Mouse (Mus musculus): ENCODE data around the gene Tln2. TPM values are rescaled to one million over a fixed set of nuclear protein-coding genes. Genes with fewer than 3 reads are reported as not detected.
A peak's percentile ranks its signal among the peaks of the same experiment; 100 is the strongest.

Gene Tln2
- total RNA-seq, 2 experiments from 2014 or later: 112 to 130 TPM

- DNase-seq (ENCODE audit: low spot score in 2 of 2): no peak
Observed at GRCm38 (mm10) chr9:67218001-67218400, 341.5 kb downstream of the Tln2 start.

GRCm38 (mm10) chr9:67214191-67214985 is 345.1 kb downstream of the Tln2 start:
- DNase-seq (ENCODE audit: low spot score in 2 of 2): no peak

- DNase-seq (ENCODE audit: low spot score in 2 of 2): peak; percentile 66 to 74
Observed at GRCm38 (mm10) chr9:67213275-67213674, 346.2 kb downstream of the Tln2 start.

- no peak for DNase-seq (ENCODE audit: low spot score in 2 of 2)
Observed at GRCm38 (mm10) chr9:67211220-67211619, 348.3 kb downstream of the Tln2 start.

- DNase-seq (ENCODE audit: low spot score in 2 of 2): no peak
Observed at GRCm38 (mm10) chr9:67209451-67209850, 350.1 kb downstream of the Tln2 start.

- DNase-seq (ENCODE audit: low spot score in 2 of 2): no peak
Observed at GRCm38 (mm10) chr9:67208420-67208819, 351.1 kb downstream of the Tln2 start.

GRCm38 (mm10) chr9:67205175-67205574 is 354.3 kb downstream of the Tln2 start:
- DNase-seq (ENCODE audit: low spot score in 2 of 2): no peak

GRCm38 (mm10) chr9:67196609-67197008 is 362.9 kb downstream of the Tln2 start:
- no peak for DNase-seq (ENCODE audit: low spot score in 2 of 2)

GRCm38 (mm10) chr9:67195306-67195705 is 364.2 kb downstream of the Tln2 start:
- no peak for DNase-seq (ENCODE audit: low spot score in 2 of 2)

- no peak for DNase-seq (ENCODE audit: low spot score in 2 of 2)
Observed at GRCm38 (mm10) chr9:67191488-67192331, 367.8 kb downstream of the Tln2 start.

- no peak for DNase-seq (ENCODE audit: low spot score in 2 of 2)
Observed at GRCm38 (mm10) chr9:67187686-67188085, 371.8 kb downstream of the Tln2 start.

- no peak for DNase-seq (ENCODE audit: low spot score in 2 of 2)
Observed at GRCm38 (mm10) chr9:67187182-67187581, 372.3 kb downstream of the Tln2 start.

GRCm38 (mm10) chr9:67184556-67184955 is 374.9 kb downstream of the Tln2 start:
- no peak for DNase-seq (ENCODE audit: low spot score in 2 of 2)

- no peak for DNase-seq (ENCODE audit: low spot score in 2 of 2)
Observed at GRCm38 (mm10) chr9:67183520-67183919, 376.0 kb downstream of the Tln2 start.

- DNase-seq (ENCODE audit: low spot score in 2 of 2): no peak
Observed at GRCm38 (mm10) chr9:67182006-67182405, 377.5 kb downstream of the Tln2 start.

GRCm38 (mm10) chr9:67178709-67179108 is 380.8 kb downstream of the Tln2 start:
- DNase-seq (ENCODE audit: low spot score in 2 of 2): no peak

GRCm38 (mm10) chr9:67178203-67178602 is 381.3 kb downstream of the Tln2 start:
- DNase-seq (ENCODE audit: low spot score in 2 of 2): no peak

GRCm38 (mm10) chr9:67176073-67176472 is 383.4 kb downstream of the Tln2 start:
- no peak for DNase-seq (ENCODE audit: low spot score in 2 of 2)

- DNase-seq (ENCODE audit: low spot score in 2 of 2): no peak
Observed at GRCm38 (mm10) chr9:67173816-67174215, 385.7 kb downstream of the Tln2 start.

GRCm38 (mm10) chr9:67173154-67173553 is 386.3 kb downstream of the Tln2 start:
- no peak for DNase-seq (ENCODE audit: low spot score in 2 of 2)

GRCm38 (mm10) chr9:67171409-67171808 is 388.1 kb downstream of the Tln2 start:
- no peak for DNase-seq (ENCODE audit: low spot score in 2 of 2)

- no peak for DNase-seq (ENCODE audit: low spot score in 2 of 2)
Observed at GRCm38 (mm10) chr9:67170759-67171158, 388.7 kb downstream of the Tln2 start.
